Mouse (Mus musculus) spleen, postnatal 4 days (tissue): Measurements from ENCODE around the gene Sp2.

Experiments used
- DNase-seq, 2 experiments: peaks; one replicate each; pipeline ENCODE4 v3.0.0; 2022; ENCODE audit warnings: low spot score in 2 of 2

Sp2 gene

DNA sequence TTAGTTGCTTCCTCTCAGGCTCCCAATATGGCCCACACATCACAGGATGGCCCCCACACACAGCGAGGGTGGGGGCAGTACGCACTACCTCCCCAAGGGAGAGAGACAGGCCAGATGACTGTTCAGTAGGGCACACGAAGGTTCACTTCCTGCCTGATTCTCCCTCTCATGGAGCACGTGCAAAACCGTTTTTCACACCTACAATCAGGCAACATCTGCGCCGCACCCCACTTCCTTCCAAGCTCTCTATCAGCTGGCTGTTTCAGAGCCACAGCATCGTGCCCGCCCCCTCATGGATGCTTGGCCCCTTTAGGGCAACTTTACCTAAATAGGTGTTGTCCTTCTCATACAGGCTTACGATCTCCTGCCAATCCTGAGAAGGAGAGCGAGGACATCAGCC lies 70.1 kb downstream of the Sp2 start:
- DNase-seq: no peak

DNA sequence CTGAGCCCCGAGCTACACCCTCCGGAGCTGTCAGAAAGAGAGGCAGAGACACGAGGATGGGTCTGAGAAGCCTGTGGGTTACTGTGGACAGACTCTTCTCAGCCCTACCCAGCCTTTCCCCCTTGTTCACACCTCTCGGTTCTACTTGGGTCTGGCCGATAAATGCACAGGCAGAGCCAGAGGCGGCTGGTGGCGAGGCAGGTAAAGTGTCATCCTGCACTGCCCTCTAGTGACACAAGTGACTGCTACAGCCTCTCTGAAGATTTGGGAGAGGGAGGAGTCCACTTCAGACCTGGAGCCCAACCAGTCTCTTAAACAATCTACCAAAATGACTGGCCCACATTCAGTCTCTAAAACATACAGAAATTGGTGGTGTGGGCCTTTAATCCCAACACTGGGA lies 72.8 kb downstream of the Sp2 start:
- DNase-seq: peak; percentile 68 to 84

DNA sequence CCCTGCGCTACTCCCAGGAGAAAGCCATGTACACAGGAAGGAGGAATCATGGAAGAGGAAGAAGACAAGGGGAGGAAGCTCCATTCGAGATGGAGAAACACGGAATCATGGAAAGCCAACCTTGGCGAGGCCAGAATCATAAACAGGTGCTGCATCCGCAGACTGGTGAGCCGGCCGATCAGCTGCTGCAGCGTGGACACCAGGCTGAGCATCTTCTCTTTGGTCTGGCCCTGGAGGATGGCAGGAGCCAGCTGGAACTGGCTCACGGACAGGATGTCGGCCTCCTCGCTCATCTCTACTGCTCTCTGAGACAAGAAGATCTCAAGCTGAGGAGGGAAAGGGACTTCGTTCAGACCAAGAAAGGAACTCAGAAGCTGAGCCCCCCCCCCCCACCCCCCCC lies 74.2 kb downstream of the Sp2 start:
- no peak for DNase-seq

DNA sequence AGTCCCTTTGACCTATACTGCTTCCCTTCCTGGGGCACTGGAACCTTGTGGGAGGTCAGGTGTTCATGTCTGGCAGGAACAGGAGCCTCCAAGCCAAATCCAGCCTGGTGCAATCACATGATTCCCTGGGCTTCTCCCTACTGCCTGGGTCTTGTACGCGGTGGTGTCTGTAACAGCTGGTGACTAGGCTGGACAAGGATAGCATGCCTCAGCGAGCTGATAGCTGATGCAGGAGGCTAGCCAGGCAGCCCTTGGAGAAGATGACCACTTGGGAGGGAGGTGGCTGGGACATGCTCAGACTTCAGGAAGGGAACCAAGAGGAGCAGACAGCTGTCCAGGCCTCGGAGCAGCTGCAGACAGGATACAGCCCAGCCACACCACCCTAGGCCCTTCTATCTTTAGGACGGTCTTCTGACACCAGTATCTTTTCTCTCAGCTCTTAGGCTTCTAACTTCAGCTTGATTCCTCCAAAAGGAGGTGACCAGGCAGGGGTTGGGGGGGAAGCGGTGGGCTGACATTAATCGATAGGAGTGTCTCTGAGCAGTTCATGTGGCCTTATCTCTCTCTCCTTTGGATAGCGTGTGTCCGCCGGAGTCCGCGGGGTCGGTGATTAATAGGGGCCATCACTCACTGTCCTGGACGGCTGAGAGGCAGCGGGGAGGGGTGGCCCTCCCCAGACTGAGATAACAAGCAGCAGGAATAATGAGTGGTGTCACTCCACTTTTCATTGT lies 76.2 kb downstream of the Sp2 start:
- no peak for DNase-seq
